9 mouse cellular contexts compared by ENCODE assay signal in the genomic region with DNA sequence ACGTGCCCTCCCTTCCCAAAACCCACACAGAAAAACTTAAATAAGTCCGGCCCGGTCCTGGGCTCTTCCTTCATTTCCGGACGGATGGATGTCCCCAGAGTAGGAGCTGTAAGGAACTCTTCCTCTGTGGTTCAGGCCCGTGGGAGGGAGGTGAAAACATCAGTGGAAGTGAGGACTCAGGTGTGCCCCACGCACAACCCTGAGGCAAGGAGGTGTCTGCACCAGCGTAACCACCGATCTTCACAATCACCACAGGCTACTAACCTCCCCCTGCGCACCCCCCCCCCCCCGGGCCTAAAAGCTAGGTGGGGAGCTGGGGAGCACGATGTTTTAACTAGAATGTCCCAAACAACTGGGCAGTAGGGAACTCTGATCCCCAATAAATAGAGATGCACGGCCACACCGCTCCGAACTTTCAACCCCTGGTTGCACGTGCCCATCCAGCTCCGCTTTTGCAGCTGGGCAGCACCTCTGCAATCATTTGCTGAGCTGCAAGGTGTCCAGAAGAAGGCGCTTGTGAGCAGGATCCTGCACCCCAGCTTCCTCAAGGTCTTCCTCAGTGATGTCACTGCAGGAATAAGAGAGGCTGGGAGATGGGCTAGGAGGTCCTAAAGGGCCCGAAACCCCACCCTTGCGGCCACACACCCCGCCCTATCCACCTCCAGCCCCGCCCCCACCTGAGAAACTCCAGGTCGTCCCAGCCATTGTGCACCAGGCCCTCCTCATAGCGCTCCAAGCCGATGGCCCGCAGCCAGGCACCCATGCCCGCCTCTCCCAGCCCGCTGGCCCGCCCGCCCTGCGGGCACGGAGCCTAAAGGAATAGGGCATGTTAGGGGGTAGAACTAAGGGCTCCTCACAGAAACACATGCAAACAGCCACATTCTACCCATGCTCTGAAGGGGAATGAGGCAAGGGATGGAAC. TPM values are rescaled to one million over a fixed set of nuclear protein-coding genes. Genes with fewer than 3 reads are reported as not detected.
DNase-seq lines count a peak whose midpoint lies in the region; ATAC-seq lines count a peak whose summit lies in the region.
"Had no signal": no experiment of that assay in that cellular context is flagged by ENCODE, and none has a peak within 500 bp of the region (broad histone marks: within the 10 kb centered on the region; RNA-seq: fewer than 3 reads in every experiment).

No protein-coding gene starts in this region.

- H3K27me3 ChIP-seq in heart, embryonic 12.5 days (replicated peaks) = peaks cover 37% of the 10 kb centered on the region
- peaks cover 48% of the 10 kb centered on the region for H3K27me3 ChIP-seq in heart, embryonic 10.5 days (ENCODE audit: insufficient read depth, poor library complexity, severe bottlenecking)
- H3K27me3 ChIP-seq in embryonic facial prominence, embryonic 10.5 days (replicated peaks; ENCODE audit: low read depth, poor library complexity, severe bottlenecking) = peaks cover 63% of the 10 kb centered on the region
- H3K27me3 ChIP-seq: CH12.LX had no signal

- H3K4me2 ChIP-seq in heart, embryonic 12.5 days = peak overlapping the region; percentile 79; the same call in 1 of the 2 replicates

- whole genome bisulfite sequencing in heart, embryonic 12.5 days = 41% methylated on average over 32 of the region's 32 CpGs
- 37% methylated on average over 32 of the region's 32 CpGs for WGBS in heart, embryonic 10.5 days
- WGBS in embryonic facial prominence, embryonic 10.5 days = 27% methylated on average over 32 of the region's 32 CpGs

- H3K27ac ChIP-seq in heart, embryonic 12.5 days (ENCODE audit: poor library complexity, severe bottlenecking) = no peak overlapping the region
- H3K27ac ChIP-seq in heart, embryonic 10.5 days = no peak overlapping the region
- no peak overlapping the region for H3K27ac ChIP-seq in embryonic facial prominence, embryonic 10.5 days (replicated peaks)

- no peak for DNase-seq in heart, embryonic 10.5 days (ENCODE audit: low spot score)
- peak; percentile 62 for DNase-seq in embryonic facial prominence, embryonic 10.5 days (ENCODE audit: low spot score)
- peak; percentile 77 for DNase-seq in kidney, adult 18-20 months
- peak; percentile 47 for DNase-seq in lung, postnatal 14 days
- no peak for DNase-seq in right cerebral cortex, postnatal 36 days (ENCODE audit: low spot score in 2 of 2)
- no peak for DNase-seq in c-Kit-positive CD71-positive TER-119-positive erythroid progenitor cells, embryonic 14.5 days (ENCODE audit: low spot score)

- peaks cover 40% of the 10 kb centered on the region for H3K4me1 ChIP-seq in heart, embryonic 12.5 days (replicated peaks)
- peaks cover 38% of the 10 kb centered on the region for H3K4me1 ChIP-seq in heart, embryonic 10.5 days
- peaks cover 49% of the 10 kb centered on the region for H3K4me1 ChIP-seq in embryonic facial prominence, embryonic 10.5 days

- H3K36me3 ChIP-seq in heart, embryonic 12.5 days = peaks cover 53% of the 10 kb centered on the region
- peaks cover 51% of the 10 kb centered on the region for H3K36me3 ChIP-seq in heart, embryonic 10.5 days
- H3K36me3 ChIP-seq in embryonic facial prominence, embryonic 10.5 days (replicated peaks) = peaks cover 55% of the 10 kb centered on the region

- H3K9me3 ChIP-seq in heart, embryonic 12.5 days (replicated peaks) = no peaks in the 10 kb centered on the region
- H3K9me3 ChIP-seq in heart, embryonic 10.5 days = no peaks in the 10 kb centered on the region
- H3K9me3 ChIP-seq in embryonic facial prominence, embryonic 10.5 days = no peaks in the 10 kb centered on the region

- no peak overlapping the region for H3K4me3 ChIP-seq in heart, embryonic 12.5 days
- no peak overlapping the region for H3K4me3 ChIP-seq in heart, embryonic 10.5 days
- H3K4me3 ChIP-seq in embryonic facial prominence, embryonic 10.5 days = 0 out of 2 replicates have a peak overlapping the region, but pooled peaks have one; percentile 64

- no peak overlapping the region for H3K9ac ChIP-seq in heart, embryonic 12.5 days

- 0 out of 2 replicates have a peak, but pooled peaks have one; percentile 4 for ATAC-seq in heart, embryonic 12.5 days (ENCODE audit: insufficient number of reproducible peaks, low FRiP score)
- ATAC-seq in megakaryocyte, adult 5-6 weeks (ENCODE audit: poor library complexity, severe bottlenecking) = no peak

RNA-seq across cellular contexts. Expression of gene Phox2a, which starts 5.0 kb away (rescaled TPM):
- 0.10 TPM in 1 of 2 replicates, not detected in the other for polyA plus RNA-seq in heart, embryonic 12.5 days (2016; fragmentation: Nextera tagmentation; extraction: Ambion mirVana)
- 0.15 and 0.36 TPM in 2 replicates for polyA plus RNA-seq in heart, embryonic 10.5 days (2016; fragmentation: Nextera tagmentation; extraction: Ambion mirVana)
- 0.26 and 1.2 TPM in 2 replicates for polyA plus RNA-seq in embryonic facial prominence, embryonic 10.5 days (2016; fragmentation: Nextera tagmentation; extraction: Ambion mirVana)
- not detected in 2 replicates for total RNA-seq in megakaryocyte, adult 5-6 weeks (2015)
- total RNA-seq in megakaryocyte, adult 5-6 weeks (2017) = not detected in 2 replicates
- total RNA-seq: CH12.LX had no signal

RNA-seq across cellular contexts. Expression of gene Inppl1, which starts 14.9 kb away (rescaled TPM):
- polyA plus RNA-seq in heart, embryonic 12.5 days (2016; fragmentation: Nextera tagmentation; extraction: Ambion mirVana) = 44.8 and 56.8 TPM in 2 replicates
- polyA plus RNA-seq in heart, embryonic 10.5 days (2016; fragmentation: Nextera tagmentation; extraction: Ambion mirVana) = 44.9 and 61.0 TPM in 2 replicates
- polyA plus RNA-seq in embryonic facial prominence, embryonic 10.5 days (2016; fragmentation: Nextera tagmentation; extraction: Ambion mirVana) = 38.4 and 46.7 TPM in 2 replicates
- 12.2 and 12.4 TPM in 2 replicates for total RNA-seq in megakaryocyte, adult 5-6 weeks (2015)
- 18.2 and 52.7 TPM in 2 replicates for total RNA-seq in megakaryocyte, adult 5-6 weeks (2017)

RNA-seq across cellular contexts. Expression of gene Folr2, which starts 33.9 kb away (rescaled TPM):
- polyA plus RNA-seq in heart, embryonic 12.5 days (2016; fragmentation: Nextera tagmentation; extraction: Ambion mirVana) = not detected in 2 replicates
- not detected in 2 replicates for polyA plus RNA-seq in heart, embryonic 10.5 days (2016; fragmentation: Nextera tagmentation; extraction: Ambion mirVana)
- 0.49 TPM in 1 of 2 replicates, not detected in the other for polyA plus RNA-seq in embryonic facial prominence, embryonic 10.5 days (2016; fragmentation: Nextera tagmentation; extraction: Ambion mirVana)
- 0.96 TPM in 1 of 2 replicates, not detected in the other for total RNA-seq in megakaryocyte, adult 5-6 weeks (2015)
- total RNA-seq in megakaryocyte, adult 5-6 weeks (2017) = not detected in 2 replicates
- total RNA-seq: CH12.LX had no signal

RNA-seq across cellular contexts. Expression of gene Anapc15, which starts 40.4 kb away (rescaled TPM):
- 58.0 and 61.0 TPM in 2 replicates for polyA plus RNA-seq in heart, embryonic 12.5 days (2016; fragmentation: Nextera tagmentation; extraction: Ambion mirVana)
- polyA plus RNA-seq in heart, embryonic 10.5 days (2016; fragmentation: Nextera tagmentation; extraction: Ambion mirVana) = 83.0 and 94.3 TPM in 2 replicates
- polyA plus RNA-seq in embryonic facial prominence, embryonic 10.5 days (2016; fragmentation: Nextera tagmentation; extraction: Ambion mirVana) = 118 and 119 TPM in 2 replicates
- 57.1 and 70.8 TPM in 2 replicates for total RNA-seq in megakaryocyte, adult 5-6 weeks (2015)
- total RNA-seq in megakaryocyte, adult 5-6 weeks (2017) = 69.3 and 94.9 TPM in 2 replicates

RNA-seq across cellular contexts. Expression of gene Folr1, which starts 47.5 kb away (rescaled TPM):
- polyA plus RNA-seq in heart, embryonic 12.5 days (2016; fragmentation: Nextera tagmentation; extraction: Ambion mirVana) = 4.1 TPM in 2 replicates
- 2.1 and 2.7 TPM in 2 replicates for polyA plus RNA-seq in heart, embryonic 10.5 days (2016; fragmentation: Nextera tagmentation; extraction: Ambion mirVana)
- polyA plus RNA-seq in embryonic facial prominence, embryonic 10.5 days (2016; fragmentation: Nextera tagmentation; extraction: Ambion mirVana) = 1.2 and 2.4 TPM in 2 replicates
- 0.62 TPM in 1 of 2 replicates, not detected in the other for total RNA-seq in megakaryocyte, adult 5-6 weeks (2015)
- 0.62 TPM in 1 of 2 replicates, not detected in the other for total RNA-seq in megakaryocyte, adult 5-6 weeks (2017)

Comparison
In these comparisons a context has a peak if more than half of its experiments do, and no peak if none do; other contexts are left out.
1. DNase-seq: peak in embryonic facial prominence, embryonic 10.5 days (single experiment), kidney, adult 18-20 months (single experiment) and lung, postnatal 14 days (single experiment); none in heart, embryonic 10.5 days (single experiment), right cerebral cortex, postnatal 36 days (0 of 2) and c-Kit-positive CD71-positive TER-119-positive erythroid progenitor cells, embryonic 14.5 days (single experiment).